Mouse (Mus musculus): ENCODE measurements at regions not wholly inside any gene's neighbourhood (a gene's known extent, or its start where the extent isn't known, plus 50 kb on each side); places are given as distances from the start of the nearest gene placed in this dataset.

DNA sequence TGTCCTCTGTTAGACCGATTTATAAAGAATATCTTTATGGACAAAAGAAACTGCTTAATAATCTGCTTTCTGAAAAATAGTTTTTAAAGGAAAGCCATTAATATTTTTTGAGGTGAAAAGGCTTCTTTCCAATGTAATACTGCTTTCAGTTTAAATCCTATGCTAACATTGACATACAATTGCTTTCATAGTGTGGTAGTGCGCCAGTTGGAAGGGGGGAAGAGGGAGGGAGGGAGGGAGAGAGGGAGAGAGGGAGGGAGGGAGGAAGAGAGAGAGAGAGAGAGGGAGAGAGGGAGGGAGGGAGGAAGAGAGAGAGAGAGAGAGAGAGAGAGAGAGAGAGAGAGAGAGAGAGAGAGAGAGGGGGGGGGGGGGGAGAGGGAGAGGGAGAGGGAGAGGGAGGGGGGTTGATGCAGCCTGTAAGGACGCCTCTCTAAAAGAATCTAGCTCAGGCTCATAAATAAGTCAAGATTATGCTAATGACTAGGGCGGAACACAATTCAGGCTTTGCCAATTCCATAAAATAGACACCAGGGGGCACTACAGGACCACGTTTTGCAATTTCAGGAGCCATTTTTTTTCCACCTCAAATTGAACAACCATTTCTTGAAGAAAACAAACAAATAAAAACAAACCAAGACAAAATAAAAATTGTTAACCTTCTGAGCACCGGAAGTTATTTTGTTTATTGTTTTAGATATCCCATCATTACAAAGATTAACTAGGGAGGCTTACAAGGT lies 223.6 kb upstream of the Nfe2l3 start:
- ATAC-seq (replicated peaks; ENCODE audit: low FRiP score, low TSS enrichment, poor library complexity, severe bottlenecking), result peak; percentile 73

DNA sequence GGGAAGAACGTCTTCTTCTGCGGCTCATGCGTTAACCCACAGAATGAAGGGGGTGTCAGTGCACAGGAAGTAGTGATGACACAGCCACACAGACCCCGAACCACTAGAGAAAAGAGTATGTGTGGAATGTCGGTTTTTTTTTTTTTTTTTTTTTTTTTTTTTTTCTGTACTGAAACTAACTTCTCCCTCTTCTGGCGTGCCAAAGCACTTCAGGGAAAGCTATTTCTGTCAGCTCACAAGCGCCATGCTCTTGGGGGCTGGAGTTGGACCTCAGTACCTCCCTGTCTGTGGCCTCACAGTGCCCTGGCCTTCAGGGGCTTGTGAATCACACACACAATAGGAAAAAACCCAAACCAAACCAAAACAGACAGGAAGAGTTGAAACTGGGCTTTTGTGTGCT lies 221.1 kb upstream of the Nfe2l3 start:
- ATAC-seq (replicated peaks; ENCODE audit: low FRiP score, low TSS enrichment, poor library complexity, severe bottlenecking), result 0 out of 2 replicates have a peak, but pooled peaks have one; percentile 32

DNA sequence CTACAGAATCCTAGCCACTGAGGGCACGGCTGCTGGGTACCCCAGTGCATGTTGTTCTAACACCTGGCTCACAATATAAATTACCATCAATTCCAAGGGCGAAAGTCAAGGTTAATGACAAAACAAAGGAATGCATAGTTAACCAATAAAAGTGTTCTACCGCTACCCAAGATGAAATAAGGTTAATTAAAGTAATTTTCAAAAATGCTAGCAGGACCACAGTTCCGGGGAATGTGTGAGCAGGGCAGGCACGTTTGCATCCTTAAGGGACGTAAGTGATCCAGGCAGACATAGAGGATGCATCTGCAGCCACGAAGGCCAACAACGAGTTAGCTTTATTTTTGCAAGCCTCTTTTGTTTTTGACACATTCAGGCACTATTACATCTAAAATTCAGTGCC lies 220.3 kb upstream of the Nfe2l3 start:
- ATAC-seq (replicated peaks; ENCODE audit: low FRiP score, low TSS enrichment, poor library complexity, severe bottlenecking), result no peak

DNA sequence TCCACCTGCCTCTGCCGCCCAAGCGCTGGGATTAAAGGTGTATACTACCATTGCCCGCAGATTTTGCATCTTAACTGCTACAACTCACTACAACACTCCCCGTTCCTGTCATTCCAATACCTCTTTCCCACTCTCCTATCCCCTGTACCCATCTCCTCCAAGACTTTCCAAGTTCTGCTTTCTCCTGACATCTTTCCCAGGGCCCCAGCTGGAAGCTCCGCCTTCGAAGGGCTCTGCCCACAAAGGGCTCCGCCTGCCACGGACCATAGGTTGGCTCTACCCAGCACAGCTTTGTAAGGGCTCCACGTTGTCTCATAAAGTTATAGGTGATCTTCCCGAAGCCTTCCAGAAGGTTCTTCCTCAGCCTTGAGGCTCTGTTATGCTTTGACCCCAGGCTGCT lies 217.1 kb upstream of the Nfe2l3 start:
- ATAC-seq (replicated peaks; ENCODE audit: low FRiP score, low TSS enrichment, poor library complexity, severe bottlenecking), result no peak

DNA sequence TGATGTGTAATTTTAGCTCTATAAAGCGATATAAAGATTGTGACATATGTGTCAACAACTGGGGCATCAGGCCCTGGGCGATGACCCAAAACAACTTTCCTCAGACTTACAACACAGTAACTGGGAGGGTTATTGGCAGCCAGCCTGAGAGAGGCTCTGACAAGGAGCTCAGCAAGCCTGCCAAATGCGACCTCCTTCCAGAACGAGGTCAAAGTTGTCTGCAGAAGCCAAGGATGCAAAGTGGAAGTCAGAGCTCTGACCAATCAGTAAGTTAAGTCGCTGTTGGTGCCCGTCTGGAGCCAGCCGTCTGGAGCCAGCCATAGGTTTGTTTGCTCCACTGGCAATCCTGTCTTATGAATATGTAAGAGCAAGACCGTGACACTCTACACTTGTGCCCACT lies 216.0 kb upstream of the Nfe2l3 start:
- ATAC-seq (replicated peaks; ENCODE audit: low FRiP score, low TSS enrichment, poor library complexity, severe bottlenecking), result no peak

DNA sequence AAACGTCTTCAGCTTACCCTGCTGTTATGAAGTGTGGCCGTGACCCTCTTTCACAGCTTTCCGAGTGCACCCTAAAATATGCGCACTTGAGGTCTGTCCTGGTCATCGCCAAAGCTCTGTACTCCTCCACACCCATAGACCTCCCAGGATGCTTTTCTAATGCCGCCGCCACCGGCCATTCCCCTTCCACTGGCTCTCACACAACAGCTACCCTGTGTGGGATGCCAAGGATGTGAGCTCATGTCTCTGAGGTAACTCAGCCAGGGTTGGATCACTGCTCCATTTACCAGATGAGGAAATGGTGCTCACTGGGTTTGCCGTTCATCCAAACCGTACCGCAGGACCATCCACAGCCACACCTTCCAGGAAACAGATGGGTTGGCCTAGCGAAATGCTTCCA lies 212.8 kb upstream of the Nfe2l3 start:
- ATAC-seq (replicated peaks; ENCODE audit: low FRiP score, low TSS enrichment, poor library complexity, severe bottlenecking), result no peak

DNA sequence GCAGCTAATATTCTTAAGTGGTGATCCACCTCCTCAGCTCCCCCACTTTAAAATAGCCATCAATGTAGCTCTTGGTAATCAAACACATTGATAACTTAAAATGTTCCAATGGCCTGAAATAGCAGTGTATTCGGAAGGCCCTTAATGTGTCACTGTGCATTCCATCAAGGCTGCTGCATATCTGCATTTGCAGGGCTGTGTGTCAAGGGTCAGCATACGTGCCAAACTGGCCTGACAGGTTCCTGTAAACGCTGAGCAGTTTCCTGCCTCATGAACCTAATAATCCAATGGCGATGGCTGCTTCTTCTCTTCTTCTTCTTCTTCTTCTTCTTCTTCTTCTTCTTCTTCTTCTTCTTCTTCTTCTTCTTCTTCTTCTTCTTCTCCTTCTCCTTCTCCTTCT lies 211.7 kb upstream of the Nfe2l3 start:
- no peak for ATAC-seq (replicated peaks; ENCODE audit: low FRiP score, low TSS enrichment, poor library complexity, severe bottlenecking)

DNA sequence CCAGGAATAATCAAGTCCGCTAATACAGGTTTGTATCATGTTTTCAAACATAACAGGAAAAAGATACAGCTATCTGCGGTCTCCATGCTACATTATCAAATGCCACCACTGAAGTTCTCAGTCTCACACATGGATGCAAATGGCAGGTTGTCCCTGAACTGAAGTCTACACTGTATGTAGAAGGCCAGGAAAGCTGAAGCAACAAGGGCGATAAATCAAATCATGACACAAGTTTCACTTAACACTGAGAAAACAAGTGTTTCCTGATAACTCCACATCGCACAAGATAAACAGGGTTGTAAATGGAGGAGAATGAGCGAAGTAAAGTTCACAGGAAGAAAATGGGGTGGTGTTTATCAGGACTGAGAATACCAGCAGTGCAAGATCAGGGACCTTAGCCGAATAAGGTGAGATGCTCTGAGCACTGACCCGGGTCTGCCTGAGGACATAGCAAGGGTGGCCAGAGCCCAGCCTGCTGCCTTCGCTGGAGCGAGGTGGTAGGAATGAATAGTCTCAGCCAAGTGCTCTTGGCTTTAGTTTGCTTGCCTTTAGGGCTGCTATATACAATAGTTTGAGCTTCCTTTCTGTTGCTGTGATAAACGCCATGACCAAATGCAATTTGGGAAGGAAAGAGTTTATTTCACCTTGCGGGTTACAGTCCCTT lies 196.3 kb upstream of the Nfe2l3 start:
- no peak for ATAC-seq (replicated peaks; ENCODE audit: low FRiP score, low TSS enrichment, poor library complexity, severe bottlenecking)

DNA sequence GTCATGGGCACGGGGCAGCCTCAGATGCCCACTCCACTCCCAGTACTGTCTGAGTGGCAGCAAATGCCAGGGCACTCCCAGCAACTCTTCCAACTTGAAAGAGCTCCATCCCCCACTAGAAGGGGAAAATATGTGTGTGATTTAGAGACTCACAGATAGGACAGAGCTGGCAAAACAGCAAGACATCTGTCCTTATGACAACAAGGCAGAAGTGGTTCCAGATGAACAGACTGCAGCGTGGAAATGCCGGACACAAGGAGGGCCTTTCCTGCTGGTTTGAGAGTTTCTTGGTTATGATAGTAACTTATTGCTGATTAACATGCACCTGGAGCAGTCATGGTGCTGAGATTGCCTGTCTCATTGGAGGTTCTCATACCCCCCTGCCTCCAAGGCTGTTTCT lies 192.4 kb upstream of the Nfe2l3 start:
- no peak for ATAC-seq (replicated peaks; ENCODE audit: low FRiP score, low TSS enrichment, poor library complexity, severe bottlenecking)

DNA sequence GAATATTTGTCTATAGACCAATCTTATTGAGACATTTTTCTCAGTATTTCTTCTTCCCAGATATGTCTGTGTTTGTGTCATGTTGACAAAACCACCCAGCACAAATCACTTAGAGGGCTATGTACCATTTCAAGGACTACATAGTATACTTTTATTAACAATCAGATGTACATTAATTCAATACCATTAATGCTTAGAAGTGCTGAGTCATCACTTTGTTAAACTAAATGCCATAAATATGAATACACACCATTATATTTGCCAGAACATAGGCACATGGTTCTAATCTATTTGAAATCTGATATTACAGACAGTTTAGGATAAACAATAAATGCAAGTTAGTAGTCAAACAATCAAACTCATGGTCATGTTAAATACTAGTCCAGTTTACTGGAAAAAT lies 182.2 kb upstream of the Nfe2l3 start:
- no peak for ATAC-seq (replicated peaks; ENCODE audit: low FRiP score, low TSS enrichment, poor library complexity, severe bottlenecking)

DNA sequence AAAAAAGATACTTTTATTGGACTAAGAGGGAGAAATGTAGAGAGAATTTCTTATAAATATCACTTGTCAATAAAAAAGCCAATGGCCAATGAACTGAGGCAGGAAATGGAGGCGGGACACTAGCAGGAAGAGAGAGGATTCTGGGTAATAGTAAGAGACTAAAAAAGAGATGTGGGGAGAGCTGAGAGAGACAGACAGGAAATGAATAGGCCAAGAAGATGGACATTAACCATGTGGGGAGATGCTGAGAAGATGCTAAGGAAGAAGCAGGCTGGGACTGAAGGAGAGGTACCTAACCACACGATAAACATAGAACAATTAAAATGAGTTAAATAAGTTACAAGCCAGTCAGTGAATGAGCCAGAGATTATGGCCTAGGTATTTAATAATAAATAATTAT lies 181.0 kb upstream of the Nfe2l3 start:
- no peak for ATAC-seq (replicated peaks; ENCODE audit: low FRiP score, low TSS enrichment, poor library complexity, severe bottlenecking)

DNA sequence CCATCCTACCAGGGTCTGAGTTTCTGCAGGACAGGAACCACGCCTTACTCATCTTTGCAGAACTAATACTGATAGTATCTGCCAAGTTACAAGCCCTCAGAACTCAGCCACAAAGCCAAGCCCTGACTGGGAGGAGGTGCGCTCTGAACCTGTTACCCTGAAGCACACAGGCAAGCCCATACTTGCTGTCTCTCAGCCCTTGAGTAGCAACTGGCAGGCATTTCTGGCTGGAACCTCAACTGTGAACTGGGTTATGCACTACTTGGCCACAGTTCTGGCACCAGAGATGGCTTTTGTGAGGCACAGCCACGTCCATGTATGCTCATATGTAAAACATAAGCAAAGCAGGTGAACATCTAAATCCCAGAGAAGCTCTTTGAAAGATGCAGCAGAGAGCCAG lies 179.7 kb upstream of the Nfe2l3 start:
- ATAC-seq (replicated peaks; ENCODE audit: low FRiP score, low TSS enrichment, poor library complexity, severe bottlenecking), result no peak

DNA sequence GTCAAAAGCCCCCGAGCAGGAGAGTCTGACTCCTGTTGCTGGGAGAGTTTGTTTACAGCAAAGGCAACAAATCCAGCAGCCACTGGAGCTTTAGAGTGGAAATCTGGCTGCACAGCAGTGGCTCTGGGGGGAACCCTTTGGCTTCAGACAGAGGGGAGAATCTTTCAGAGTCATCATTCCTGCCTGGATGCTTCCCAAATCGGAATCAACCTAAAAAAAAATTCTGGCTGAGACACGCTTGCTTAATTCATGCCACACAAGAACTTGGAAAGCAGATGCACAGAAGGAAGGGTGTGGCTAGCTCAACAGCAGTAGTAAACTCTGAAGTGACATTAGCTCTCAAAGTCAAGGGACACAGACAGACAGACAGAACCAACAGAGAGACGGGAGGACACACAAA lies 175.8 kb upstream of the Nfe2l3 start:
- no peak for ATAC-seq (replicated peaks; ENCODE audit: low FRiP score, low TSS enrichment, poor library complexity, severe bottlenecking)

DNA sequence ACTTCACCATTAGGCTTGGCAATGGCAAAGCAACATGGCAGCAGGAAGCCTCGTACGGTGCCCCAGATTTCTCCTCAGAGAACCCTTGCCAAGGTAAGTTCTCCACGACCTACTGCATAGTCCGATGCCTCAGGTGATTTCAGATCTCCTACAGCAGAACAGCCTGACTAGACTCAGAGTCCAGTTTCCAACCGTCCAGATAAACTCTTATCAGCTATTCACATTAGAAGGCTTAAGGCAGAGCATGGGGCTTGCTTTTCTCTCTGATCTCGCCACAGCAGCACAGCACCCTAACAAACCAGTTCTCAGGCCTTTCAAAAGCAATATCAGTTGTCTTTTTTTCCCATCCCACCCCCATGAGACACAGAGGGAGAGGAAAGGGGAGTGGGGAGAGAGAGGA lies 174.9 kb upstream of the Nfe2l3 start:
- peak; percentile 61 for ATAC-seq (replicated peaks; ENCODE audit: low FRiP score, low TSS enrichment, poor library complexity, severe bottlenecking)

DNA sequence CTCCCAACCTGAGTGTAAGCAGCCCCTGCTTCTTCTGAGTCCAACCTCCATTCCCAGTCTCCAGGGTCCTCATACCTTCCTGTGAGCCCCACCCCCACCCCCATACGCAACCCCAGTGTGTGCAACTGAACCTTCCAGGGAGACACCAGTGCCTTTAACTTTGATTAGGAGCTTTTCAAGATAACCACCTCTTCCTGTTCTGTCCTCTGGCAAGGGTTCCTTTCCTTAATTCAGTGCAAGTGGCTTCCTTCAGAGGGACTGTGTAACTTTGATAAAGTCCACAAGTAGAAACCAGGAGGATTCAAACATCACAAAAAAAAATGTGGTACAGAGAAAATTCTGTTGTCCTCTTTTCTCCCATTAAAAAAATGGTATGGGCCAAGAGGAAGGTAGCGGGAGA lies 174.2 kb upstream of the Nfe2l3 start:
- ATAC-seq (replicated peaks; ENCODE audit: low FRiP score, low TSS enrichment, poor library complexity, severe bottlenecking), result peak; percentile 66

DNA sequence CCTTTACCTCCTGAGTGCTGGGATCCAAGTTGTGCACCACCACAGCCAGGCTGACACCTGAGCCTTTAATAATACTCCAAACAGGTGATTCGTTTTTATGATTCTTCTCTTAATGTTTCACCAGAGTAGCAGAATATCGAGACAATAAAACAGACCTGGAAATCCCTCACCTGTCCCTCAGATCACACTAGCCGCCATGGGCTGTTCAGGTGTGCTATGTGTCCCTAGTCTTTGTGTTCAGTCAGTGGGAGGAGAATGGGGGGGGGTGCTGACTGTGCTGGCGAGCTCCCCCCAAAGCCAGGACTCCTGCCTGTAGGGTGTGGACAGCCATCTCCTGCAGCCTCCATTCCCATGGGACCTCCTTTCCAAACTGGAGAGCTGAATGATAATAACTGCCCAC lies 168.9 kb upstream of the Nfe2l3 start:
- no peak for ATAC-seq (replicated peaks; ENCODE audit: low FRiP score, low TSS enrichment, poor library complexity, severe bottlenecking)

DNA sequence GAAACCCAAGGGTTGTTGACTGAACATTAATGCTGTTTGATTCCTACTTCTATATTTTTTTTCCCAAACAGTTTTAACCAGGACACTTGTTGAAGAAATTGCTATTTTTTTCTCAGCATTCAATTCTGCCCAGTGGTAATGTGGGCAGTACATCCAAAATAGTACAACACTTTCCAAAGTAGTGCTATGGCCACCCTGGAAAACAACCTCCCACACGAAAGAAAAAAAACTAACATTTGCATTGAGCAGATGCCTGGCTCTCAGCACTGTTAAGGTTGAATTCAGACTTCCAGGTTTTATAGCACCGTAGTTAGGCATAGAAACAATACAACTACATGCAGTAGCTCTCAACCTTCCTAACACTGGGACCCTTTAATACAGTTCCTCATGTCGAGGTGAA lies 167.1 kb upstream of the Nfe2l3 start:
- ATAC-seq (replicated peaks; ENCODE audit: low FRiP score, low TSS enrichment, poor library complexity, severe bottlenecking), result no peak

DNA sequence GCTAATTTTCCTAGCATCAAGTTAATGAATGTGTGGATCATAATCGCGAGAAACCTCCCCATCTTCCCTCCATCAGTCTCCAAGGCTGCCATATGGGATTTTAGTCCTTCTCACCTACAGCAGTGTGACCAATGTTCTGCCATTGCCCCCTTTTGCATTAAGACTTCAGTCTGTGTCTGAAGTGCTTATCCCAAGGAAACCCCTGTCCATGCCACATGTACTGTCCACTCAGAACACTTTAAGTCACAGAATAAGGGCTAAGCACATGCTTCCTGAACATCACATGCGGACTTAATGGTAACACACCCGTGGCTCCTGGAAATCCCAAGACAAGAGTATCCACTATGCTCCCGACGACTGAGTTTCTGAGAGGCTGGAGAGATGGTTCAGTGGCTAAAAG lies 165.7 kb upstream of the Nfe2l3 start:
- ATAC-seq (replicated peaks; ENCODE audit: low FRiP score, low TSS enrichment, poor library complexity, severe bottlenecking), result no peak

DNA sequence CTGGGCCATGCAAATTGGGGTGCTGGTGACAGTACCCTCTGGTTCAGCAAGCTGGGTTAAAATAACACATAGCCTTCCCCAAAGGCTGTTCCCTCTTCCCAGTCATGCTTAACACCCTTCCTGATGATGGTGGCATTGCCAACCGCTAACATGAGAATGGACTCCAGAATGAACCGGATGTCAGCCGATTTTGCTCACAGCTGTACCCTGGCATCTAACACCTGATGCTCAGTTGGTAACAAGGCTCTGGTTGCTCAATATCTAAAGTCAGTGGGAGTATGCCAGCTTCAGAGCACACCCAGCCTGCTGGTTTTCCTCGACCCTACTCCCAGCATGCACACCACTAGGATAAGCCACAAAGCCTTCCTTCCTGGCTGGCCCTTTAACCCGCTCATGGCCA lies 164.6 kb upstream of the Nfe2l3 start:
- no peak for ATAC-seq (replicated peaks; ENCODE audit: low FRiP score, low TSS enrichment, poor library complexity, severe bottlenecking)

DNA sequence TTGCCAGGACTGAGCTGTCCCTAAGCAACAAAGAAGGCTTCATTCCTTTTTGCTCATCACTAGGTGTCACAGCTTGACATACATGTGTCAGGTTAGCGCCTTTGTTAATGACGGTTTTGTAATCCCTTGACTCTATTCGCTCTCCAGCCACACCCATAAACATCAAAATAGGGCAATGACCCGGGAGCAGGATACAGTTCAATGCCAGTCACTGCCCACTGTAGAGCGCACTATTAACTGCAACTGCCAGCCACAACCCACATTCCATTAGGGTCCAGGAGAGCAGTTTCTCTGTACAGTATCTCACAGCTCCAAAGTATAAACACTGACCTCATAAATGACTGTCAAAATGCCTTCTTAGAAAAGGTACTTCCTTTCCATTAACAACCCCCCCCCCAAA lies 163.5 kb upstream of the Nfe2l3 start:
- ATAC-seq (replicated peaks; ENCODE audit: low FRiP score, low TSS enrichment, poor library complexity, severe bottlenecking), result no peak

DNA sequence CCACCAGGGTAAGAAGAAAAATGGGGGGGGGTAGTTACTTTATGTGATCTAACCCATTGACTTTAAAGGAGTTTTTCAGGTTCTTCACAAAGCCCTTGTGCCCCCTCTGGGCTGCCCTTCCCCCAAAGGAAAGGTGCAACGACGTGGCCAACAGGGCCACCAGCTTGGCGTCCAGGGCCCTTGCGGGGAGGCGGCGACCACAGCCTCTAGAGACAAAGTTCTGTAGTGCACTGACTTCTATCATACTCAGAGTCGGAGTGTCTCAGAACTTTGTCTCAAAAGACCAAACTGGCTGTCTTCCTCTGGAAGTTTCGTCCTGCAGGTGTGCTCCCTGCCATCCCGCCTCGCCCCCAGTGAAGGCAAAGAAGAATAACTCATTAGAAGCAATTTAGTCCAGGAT lies 162.9 kb upstream of the Nfe2l3 start:
- ATAC-seq (replicated peaks; ENCODE audit: low FRiP score, low TSS enrichment, poor library complexity, severe bottlenecking), result no peak

All from megakaryocyte-erythroid progenitor cell, adult 5-6 weeks (primary cell).